Comparison of ENCODE assay signal across 17 mouse cellular contexts in genomic region chr16:92433176-92433575, GRCm38 (mm10). TPM values are rescaled to one million over a fixed set of nuclear protein-coding genes. Genes with fewer than 3 reads are reported as not detected.
"Had no signal": no experiment of that assay in that cellular context is flagged by ENCODE, and none has a peak within 500 bp of the region (broad histone marks: within the 10 kb centered on the region; RNA-seq: fewer than 3 reads in every experiment).

No protein-coding gene starts in this region.

- H3K9ac ChIP-seq: lung, embryonic 15.5 days; midbrain, embryonic 13.5 days; midbrain, embryonic 15.5 days; neural tube, embryonic 12.5 days had no signal

- H3K27me3 ChIP-seq: lung, embryonic 15.5 days; midbrain, embryonic 13.5 days; midbrain, embryonic 15.5 days; neural tube, embryonic 12.5 days had no signal

- ATAC-seq: lung, postnatal 0 days; midbrain, embryonic 13.5 days; midbrain, embryonic 15.5 days had no signal

- DNase-seq: lung, adult 2 months; lung, postnatal 14 days; lung, postnatal 36 days; right cerebral cortex, postnatal 14 days; thymus, adult 2 months; thymus, postnatal 25 days; thymus, postnatal 4 days had no signal

- H3K4me1 ChIP-seq: neural tube, embryonic 12.5 days had no signal

- H3K9me3 ChIP-seq: lung, embryonic 15.5 days; midbrain, embryonic 13.5 days; midbrain, embryonic 15.5 days; neural tube, embryonic 12.5 days had no signal

- H3K36me3 ChIP-seq: lung, embryonic 15.5 days; midbrain, embryonic 15.5 days had no signal

- H3K4me2 ChIP-seq: lung, embryonic 15.5 days; midbrain, embryonic 11.5 days; midbrain, embryonic 13.5 days; midbrain, embryonic 15.5 days; neural tube, embryonic 12.5 days had no signal

- H3K4me3 ChIP-seq: lung, embryonic 15.5 days; megakaryocyte, embryonic 14.5 days; midbrain, embryonic 13.5 days; midbrain, embryonic 15.5 days; neural tube, embryonic 12.5 days had no signal

- H3K27ac ChIP-seq: lung, embryonic 15.5 days; macrophage; midbrain, embryonic 13.5 days; midbrain, embryonic 15.5 days; neural tube, embryonic 12.5 days had no signal

RNA-seq across cellular contexts. Expression of gene Clic6, which starts 52.4 kb away (rescaled TPM):
- total RNA-seq: monocyte, adult 5-6 weeks; neutrophil, adult 5-6 weeks had no signal
- polyA plus RNA-seq: macrophage had no signal
